Mouse (Mus musculus) neural tube, embryonic 14.5 days (tissue): Measurements from ENCODE around the gene Syne1. TPM values are rescaled to one million over a fixed set of nuclear protein-coding genes. Genes with fewer than 3 reads are reported as not detected.

Experiments
- ATAC-seq: fragments of 200-750 bp; cut with Nextera tagmentation; 2 replicates; pipeline ENCODE4 v1.8.0; 2017; ENCODE audit warnings: low read depth, mild to moderate bottlenecking, moderate TSS enrichment, moderate library complexity
- H3K27ac ChIP-seq: fragments of 300-500 bp; sonication (generic); 2 replicates; pipeline ENCODE4 v1.5.1; 2014; ENCODE audit warnings: low read depth, mild to moderate bottlenecking, control low read depth, low read length, moderate library complexity, mixed read lengths
- H3K27me3 ChIP-seq: fragments of 300-500 bp; sonication (generic); 2 replicates; pipeline ENCODE4 v1.6.1; 2014; ENCODE audit warnings: low read length; ENCODE audit not compliant: control insufficient read depth, insufficient read depth
- H3K36me3 ChIP-seq: fragments of 300-500 bp; sonication (generic); 2 replicates; pipeline ENCODE4 v1.6.1; 2014; ENCODE audit warnings: low read length, mixed read lengths; ENCODE audit not compliant: control insufficient read depth, insufficient read depth
- H3K4me1 ChIP-seq: fragments of 300-500 bp; sonication (generic); 2 replicates; pipeline ENCODE4 v1.6.1; 2014; ENCODE audit warnings: low read length; ENCODE audit not compliant: control insufficient read depth, insufficient read depth
- H3K4me2 ChIP-seq: fragments of 300-500 bp; sonication (generic); 2 replicates; pipeline ENCODE4 v1.6.1; 2014; ENCODE audit warnings: mild to moderate bottlenecking, low read depth, low read length, control low read depth
- H3K4me3 ChIP-seq: fragments of 300-500 bp; sonication (generic); 2 replicates; pipeline ENCODE4 v1.5.1; 2014; ENCODE audit warnings: low read depth, low read length, control low read depth, mixed read lengths
- H3K9ac ChIP-seq: fragments of 300-500 bp; sonication (generic); replicated peaks from 2 replicates; pipeline ENCODE4 v1.6.1; 2014; ENCODE audit warnings: low read depth, mild to moderate bottlenecking, control low read depth, low read length, mixed read lengths
- H3K9me3 ChIP-seq: fragments of 300-500 bp; sonication (generic); 2 replicates; pipeline ENCODE4 v1.6.1; 2016; ENCODE audit warnings: low read length; ENCODE audit not compliant: control insufficient read depth
- WGBS: fragments of 180-500 bp; shearing (Covaris S2); extraction: QIAGEN DNeasy Blood & Tissue Kit; methylation state at CpG from one replicate; pipeline ENCODE4 v1.1.7; 2014; 5-methylcytosine and 5-hydroxymethylcytosine counted together
- polyA plus RNA-seq: library from polyadenylated mRNA; unstranded; fragments of >200 nt; fragmentation: Nextera tagmentation; extraction: Ambion mirVana; gene quantifications from 2 replicates; pipeline ENCODE4 v1.2.1, GENCODE M21; 2014

The Syne1 gene
- polyA plus RNA-seq, 1 experiment from 2014 or later: 29.5 TPM

DNA sequence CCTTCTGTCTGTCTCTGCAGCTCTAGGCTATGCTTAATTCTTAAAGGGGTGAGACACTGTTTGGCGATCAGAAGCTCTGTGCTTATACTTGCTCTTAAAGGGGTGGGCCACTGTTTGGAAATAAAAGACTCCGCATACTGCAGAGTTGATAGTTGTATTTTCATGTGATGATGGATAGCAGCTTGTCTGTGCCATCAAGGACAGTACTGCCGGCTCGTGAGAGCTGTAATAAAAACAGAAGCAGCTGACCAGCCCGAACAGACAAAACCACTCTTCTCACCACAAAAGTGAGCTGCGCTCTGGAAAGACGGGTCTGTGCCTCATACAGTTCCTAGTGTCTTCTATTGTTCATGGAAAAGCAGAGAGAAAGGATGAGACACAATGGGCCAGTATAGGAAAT lies 580.1 kb downstream of the Syne1 start:
- no peak overlapping the region for H3K4me3 ChIP-seq
- no peak overlapping the region for H3K4me2 ChIP-seq
- no peaks in the 10 kb centered on the region for H3K36me3 ChIP-seq
- no peaks in the 10 kb centered on the region for H3K27me3 ChIP-seq
- no peak for ATAC-seq
- H3K9ac ChIP-seq: no peak overlapping the region
- no peaks in the 10 kb centered on the region for H3K9me3 ChIP-seq
- H3K27ac ChIP-seq: no peak overlapping the region
- no peaks in the 10 kb centered on the region for H3K4me1 ChIP-seq
- 59% methylated on average over 7 of the region's 7 CpGs for WGBS

Other genes starting within 250 kb of the Syne1 start
- 0.88 and 1.0 TPM in 2 replicates for gene Myct1, start 42.3 kb upstream of the Syne1 start, polyA plus RNA-seq
- gene Vip, start 87.7 kb upstream of the Syne1 start, polyA plus RNA-seq: 0.68 and 1.2 TPM in 2 replicates